Mouse (Mus musculus) C2C12 (cell line): ENCODE data around the gene Ttc9b. TPM values are rescaled to one million over a fixed set of nuclear protein-coding genes. Genes with fewer than 3 reads are reported as not detected.
"Not testable (repeated sequence)": the region's sequence is repeated elsewhere in the genome, so short reads cannot be mapped to it uniquely, and the experiment has no call there.

Experiments used
- H3K27me3 ChIP-seq: one replicate; pipeline ENCODE4 v1.6.1; 2011; ENCODE audit not compliant: control insufficient read depth, insufficient read depth, insufficient read length
- H3K36me3 ChIP-seq: one replicate; pipeline ENCODE4 v1.6.1; 2011; ENCODE audit not compliant: control insufficient read depth, insufficient read depth
- H3K4me3 ChIP-seq: one replicate; pipeline ENCODE4 v1.5.1; 2011; ENCODE audit warnings: mild to moderate bottlenecking, control low read depth; ENCODE audit not compliant: poor library complexity, insufficient read depth, severe bottlenecking
- H3K79me2 ChIP-seq: one replicate; pipeline ENCODE4 v1.6.1; 2011; ENCODE audit not compliant: control insufficient read depth, insufficient read depth
- H3K79me3 ChIP-seq: one replicate; pipeline ENCODE4 v1.6.1; 2011; ENCODE audit warnings: low read depth, control low read depth
- H3ac ChIP-seq: one replicate; pipeline ENCODE3; 2011; ENCODE audit warnings: low read depth; ENCODE audit not compliant: control insufficient read depth, insufficient read length
- CEBPB ChIP-seq: IDR thresholded peaks from one replicate; pipeline ENCODE4 v1.6.1; 2011; ENCODE audit warnings: low read depth, mild to moderate bottlenecking, control low read depth, moderate library complexity
- CTCF ChIP-seq: IDR thresholded peaks from one replicate; pipeline ENCODE4 v1.5.1; 2011; ENCODE audit not compliant: control insufficient read depth, insufficient read depth, insufficient read length
- FOSL1 ChIP-seq: IDR thresholded peaks from one replicate; pipeline ENCODE4 v1.8.0; 2011; ENCODE audit warnings: mild to moderate bottlenecking, low read length; ENCODE audit not compliant: poor library complexity, insufficient read depth, severe bottlenecking
- MAX ChIP-seq: IDR thresholded peaks from one replicate; pipeline ENCODE4 v1.6.1; 2011; ENCODE audit warnings: mild to moderate bottlenecking, control low read depth
- MYOD1 ChIP-seq: IDR thresholded peaks from one replicate; pipeline ENCODE4 v1.6.1; 2011; ENCODE audit warnings: low read depth; ENCODE audit not compliant: control insufficient read depth, insufficient read length
- MYOG ChIP-seq: IDR thresholded peaks from one replicate; pipeline ENCODE4 v1.6.1; 2011; ENCODE audit not compliant: control insufficient read depth, insufficient read length; ENCODE audit errors: extremely low read depth
- USF1 ChIP-seq: IDR thresholded peaks from one replicate; pipeline ENCODE4 v1.6.1; 2011; ENCODE audit warnings: low read depth, mild to moderate bottlenecking, control low read depth, moderate library complexity
- polyA plus RNA-seq: library from polyadenylated mRNA; unstranded; fragments of >200 nt; fragmentation: generic; extraction: Trizol; gene quantifications from one replicate; pipeline ENCODE4 v1.2.1, GENCODE M21; 2012; ENCODE audit warnings: missing spikeins

Gene Ttc9b
- polyA plus RNA-seq, 1 experiment: 0.11 TPM

- peaks cover 20% of the 10 kb centered on the region for H3K36me3 ChIP-seq
These were observed 22.3 kb upstream of the Ttc9b start for GRCm38 (mm10) chr7:27631439-27631838.

GRCm38 (mm10) chr7:27633166-27633565, 20.5 kb upstream of the Ttc9b start:
- H3K36me3 ChIP-seq: peaks cover 20% of the 10 kb centered on the region
- no peaks in the 10 kb centered on the region for H3K79me3 ChIP-seq

More at GRCm38 (mm10) chr7:27631439-27631838, 22.3 kb upstream of the Ttc9b start:
- Histone ChIP-seq H3K79me2 (no peaks in the 10 kb centered on the region), H3K79me3 (no peaks in the 10 kb centered on the region), H3K27me3 (no peaks in the 10 kb centered on the region), H3ac (no peak overlapping the region), H3K4me3 (no peak overlapping the region)
- TF ChIP-seq FOSL1 (no peak), MYOD1 (no peak)

GRCm38 (mm10) chr7:27634691-27635090, 19.0 kb upstream of the Ttc9b start:
- no peak for TF ChIP-seq CTCF
- TF ChIP-seq MYOD1: no peak
- no peak for TF ChIP-seq MAX
- no peak for TF ChIP-seq FOSL1
- no peak for TF ChIP-seq MYOG
- TF ChIP-seq CEBPB: no peak
- TF ChIP-seq USF1: no peak
- Histone ChIP-seq H3K79me2 (no peaks in the 10 kb centered on the region), H3K36me3 (peaks cover 15% of the 10 kb centered on the region), H3K27me3 (no peaks in the 10 kb centered on the region), H3K79me3 (no peaks in the 10 kb centered on the region), H3ac (no peak overlapping the region), H3K4me3 (no peak overlapping the region)

More at GRCm38 (mm10) chr7:27633166-27633565, 20.5 kb upstream of the Ttc9b start:
- Histone ChIP-seq H3ac (no peak overlapping the region), H3K79me2 (no peaks in the 10 kb centered on the region), H3K4me3 (no peak overlapping the region), H3K27me3 (no peaks in the 10 kb centered on the region)
- TF ChIP-seq MAX (no peak), USF1 (no peak), FOSL1 (no peak), MYOD1 (no peak), CEBPB (no peak), CTCF (no peak)

DNA sequence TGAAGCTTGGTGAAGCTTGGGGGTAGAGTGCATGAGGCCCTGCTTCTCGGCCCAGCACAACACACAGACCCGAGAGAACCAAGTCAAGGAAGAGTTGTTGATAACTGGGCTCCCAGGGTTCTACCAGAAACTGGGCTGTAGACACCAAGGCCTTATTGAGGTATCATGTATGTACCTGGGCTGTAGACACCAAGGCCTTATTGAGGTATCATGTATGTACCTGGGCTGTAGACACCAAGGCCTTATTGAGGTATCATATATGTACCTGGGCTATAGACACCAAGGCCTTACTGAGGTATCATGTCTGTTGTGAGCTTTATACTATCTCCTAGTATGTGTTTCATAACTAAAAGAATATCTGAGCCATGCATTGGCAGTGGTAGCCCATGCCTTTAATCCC, 18.6 kb upstream of the Ttc9b start:
- H3K79me2 ChIP-seq: not testable (repeated sequence)

DNA sequence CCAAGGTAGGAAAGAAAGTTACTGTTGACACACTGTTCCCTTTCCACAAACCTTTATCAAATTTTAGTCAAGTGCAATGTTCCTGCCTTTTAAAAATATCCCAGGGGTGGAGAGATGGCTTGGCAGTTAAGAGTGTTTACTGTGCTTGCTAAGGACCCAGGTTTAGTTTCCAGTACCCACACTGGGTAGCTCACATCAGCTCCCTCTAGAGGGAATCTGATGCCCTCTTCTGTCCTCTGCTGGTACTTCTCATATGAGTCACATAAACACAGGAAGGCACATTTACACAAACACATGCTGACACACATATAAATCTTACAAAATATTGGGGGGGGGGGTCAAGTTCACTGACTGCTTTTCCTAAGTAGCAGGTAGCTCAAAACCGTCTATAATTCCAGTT, 9.2 kb upstream of the Ttc9b start:
- no peaks in the 10 kb centered on the region for H3K36me3 ChIP-seq
- no peak for TF ChIP-seq MYOG
- TF ChIP-seq CEBPB: no peak
- TF ChIP-seq USF1: no peak
- TF ChIP-seq MAX: no peak
- no peak for TF ChIP-seq CTCF
- TF ChIP-seq FOSL1: no peak
- no peak for TF ChIP-seq MYOD1
- no peaks in the 10 kb centered on the region for H3K79me3 ChIP-seq
- H3ac ChIP-seq: no peak overlapping the region
- H3K27me3 ChIP-seq: no peaks in the 10 kb centered on the region
- H3K4me3 ChIP-seq: no peak overlapping the region
- H3K79me2 ChIP-seq: no peaks in the 10 kb centered on the region

More for the DNA sequence above, 18.6 kb upstream of the Ttc9b start:
- H3K27me3 ChIP-seq, H3K79me3 ChIP-seq, H3ac ChIP-seq, H3K4me3 ChIP-seq: not testable (repeated sequence)
- peaks cover 15% of the 10 kb centered on the region for H3K36me3 ChIP-seq

GRCm38 (mm10) chr7:27646516-27646915, 7.2 kb upstream of the Ttc9b start:
- Histone ChIP-seq H3ac (no peak overlapping the region), H3K36me3 (no peaks in the 10 kb centered on the region), H3K79me2 (no peaks in the 10 kb centered on the region), H3K79me3 (no peaks in the 10 kb centered on the region), H3K27me3 (no peaks in the 10 kb centered on the region), H3K4me3 (no peak overlapping the region)
- TF ChIP-seq USF1: no peak
- no peak for TF ChIP-seq MAX
- TF ChIP-seq MYOD1: no peak
- TF ChIP-seq CEBPB: no peak
- no peak for TF ChIP-seq FOSL1
- no peak for TF ChIP-seq CTCF
- TF ChIP-seq MYOG: no peak
